Mouse (Mus musculus) ES-E14 (cell line): ENCODE data around the gene Agap3. TPM values are rescaled to one million over a fixed set of nuclear protein-coding genes. Genes with fewer than 3 reads are reported as not detected.

Experiments
- DNase-seq: peaks from one replicate; pipeline ENCODE4 v3.0.0-alpha.2; 2013; ENCODE audit warnings: low read depth, low spot score
- H3K27ac ChIP-seq: 2 replicates; pipeline ENCODE4 v1.5.1; 2012; ENCODE audit warnings: low read depth, mild to moderate bottlenecking, low read length, moderate library complexity, mixed read lengths; ENCODE audit not compliant: poor library complexity, insufficient read depth, severe bottlenecking
- H3K36me3 ChIP-seq: 2 replicates; pipeline ENCODE4 v1.6.1; 2012; ENCODE audit warnings: mild to moderate bottlenecking, low read length, moderate library complexity, mixed read lengths; ENCODE audit not compliant: control insufficient read depth, poor library complexity, insufficient read depth, severe bottlenecking
- H3K4me1 ChIP-seq, 2 experiments: fragments of 150-350 bp in 1 of 2; sonication (generic) in 1 of 2; 2 replicates each; pipeline ENCODE4 v1.6.1; 2012; ENCODE audit warnings: low read length in 2 of 2, mild to moderate bottlenecking in 1 of 2, mixed read lengths in 1 of 2; ENCODE audit not compliant: control insufficient read depth in 2 of 2, insufficient read depth in 2 of 2, poor library complexity in 1 of 2
- H3K4me3 ChIP-seq, 2 experiments: fragments of 150-350 bp in 1 of 2; sonication (generic) in 1 of 2; 2 replicates each; pipeline ENCODE4 v1.5.1; 2012; ENCODE audit warnings: low read length in 2 of 2, low read depth in 1 of 2, mild to moderate bottlenecking in 1 of 2, mixed read lengths in 1 of 2; ENCODE audit not compliant: insufficient read depth in 1 of 2, poor library complexity in 1 of 2, severe bottlenecking in 1 of 2
- H3K9ac ChIP-seq: 2 replicates; pipeline ENCODE4 v1.6.1; 2012; ENCODE audit warnings: low read depth, mild to moderate bottlenecking, low read length, mixed read lengths; ENCODE audit not compliant: poor library complexity, insufficient read depth, severe bottlenecking
- H3K9me3 ChIP-seq: fragments of 150-350 bp; sonication (generic); 2 replicates; pipeline ENCODE4 v1.6.1; 2012; ENCODE audit warnings: low read depth, mild to moderate bottlenecking, low read length; ENCODE audit not compliant: control insufficient read depth, insufficient read depth
- CHD2 ChIP-seq: IDR thresholded peaks from 2 replicates; pipeline ENCODE4 v1.6.1; 2014; ENCODE audit warnings: mild to moderate bottlenecking, low read depth, low read length, inconsistent platforms
- HCFC1 ChIP-seq: IDR thresholded peaks from 2 replicates; pipeline ENCODE4 v1.6.1; 2012; ENCODE audit warnings: low read length, inconsistent platforms, borderline replicate concordance; ENCODE audit not compliant: insufficient read depth
- MAFK ChIP-seq: IDR thresholded peaks from 2 replicates; pipeline ENCODE4 v1.6.1; 2014; ENCODE audit warnings: mild to moderate bottlenecking, low read depth, low read length, inconsistent platforms; ENCODE audit not compliant: insufficient read depth
- ZC3H11A ChIP-seq: IDR thresholded peaks from 2 replicates; pipeline ENCODE4 v1.6.1; 2012; ENCODE audit warnings: low read depth, mild to moderate bottlenecking, inconsistent platforms, low read length, borderline replicate concordance
- ZNF384 ChIP-seq: IDR thresholded peaks from 2 replicates; pipeline ENCODE4 v1.6.1; 2012; ENCODE audit warnings: low read depth, low read length, inconsistent platforms
- in situ Hi-C, 2 experiments: fragments of 600-800 bp; cut with MboI; formaldehyde crosslinking; loops; one replicate each; pipeline ENCODE4 v1.15.1; 2025; ENCODE audit warnings: low sequenced_read_pairs in 2 of 2, inconsistent platforms in 1 of 2; ENCODE audit not compliant: unreplicated experiment in 2 of 2
- total RNA-seq: library from RNA; depleted of rRNA; stranded (reverse); fragments of 300-350 nt; gene quantifications from 2 replicates; pipeline ENCODE4 v1.2.3, GENCODE M21; 2012

The Agap3 gene
- total RNA-seq, 1 experiment = 51.2 TPM

GRCm38 (mm10) chr5:24521366-24521765 lies 69.4 kb downstream of the Agap3 start:
- DNase-seq = no peak
- no peak overlapping the region for H3K4me3 ChIP-seq
- H3K27ac ChIP-seq = no peak overlapping the region
- in situ Hi-C loops = loop anchor here in 1 of 2 experiments (10.0 kb wide), 1 partner anchor 57 kb away; no protein-coding TSS in a partner anchor
- no peak overlapping the region for H3K9ac ChIP-seq
- TF ChIP-seq ZC3H11A (no peak), CHD2 (no peak), ZNF384 (no peak), HCFC1 (no peak), MAFK (no peak)
- no peaks in the 10 kb centered on the region for H3K9me3 ChIP-seq
- H3K36me3 ChIP-seq = no peaks in the 10 kb centered on the region
- H3K4me1 ChIP-seq = peaks cover 6 to 9% of the 10 kb centered on the region in 2 experiments; a peak in 2 of 4 replicates

- Histone ChIP-seq H3K4me3 (no peak overlapping the region), H3K9me3 (no peaks in the 10 kb centered on the region), H3K9ac (no peak overlapping the region), H3K27ac (no peak overlapping the region), H3K4me1 (peaks cover 6 to 9% of the 10 kb centered on the region in 2 experiments; a peak in 2 of 4 replicates), H3K36me3 (no peaks in the 10 kb centered on the region)
- no peak for DNase-seq
- in situ Hi-C loops = loop anchor here in 1 of 2 experiments (10.0 kb wide), 1 partner anchor 59 kb away; no protein-coding TSS in a partner anchor
- TF ChIP-seq ZNF384 = no peak
- TF ChIP-seq ZC3H11A = no peak
- no peak for TF ChIP-seq HCFC1
- no peak for TF ChIP-seq MAFK
- TF ChIP-seq CHD2 = no peak
Measured at GRCm38 (mm10) chr5:24523806-24524205, 71.8 kb downstream of the Agap3 start.

- in situ Hi-C loops = loop anchor here in 1 of 2 experiments (10.0 kb wide), 1 partner anchor 60 kb away; no protein-coding TSS in a partner anchor
- Histone ChIP-seq H3K4me1 (peaks cover 6 to 9% of the 10 kb centered on the region in 2 experiments; a peak in 2 of 4 replicates), H3K9me3 (no peaks in the 10 kb centered on the region), H3K36me3 (no peaks in the 10 kb centered on the region), H3K9ac (no peak overlapping the region), H3K4me3 (no peak overlapping the region), H3K27ac (no peak overlapping the region)
- DNase-seq = no peak
- TF ChIP-seq CHD2 (no peak), HCFC1 (no peak), ZNF384 (no peak), ZC3H11A (no peak), MAFK (no peak)
Measured at GRCm38 (mm10) chr5:24524522-24524921, 72.5 kb downstream of the Agap3 start.

- peak overlapping the region; percentile 57 to 77 for H3K4me3 ChIP-seq
- no peaks in the 10 kb centered on the region for H3K36me3 ChIP-seq
- no peaks in the 10 kb centered on the region for H3K9me3 ChIP-seq
- H3K27ac ChIP-seq = no peak overlapping the region
- peaks cover 6 to 12% of the 10 kb centered on the region in 2 experiments; a peak in 2 of 4 replicates for H3K4me1 ChIP-seq
- no peak for DNase-seq
- peak overlapping the region; percentile 64 for H3K9ac ChIP-seq
- TF ChIP-seq MAFK = no peak
- no peak for TF ChIP-seq ZNF384
- TF ChIP-seq CHD2 = no peak
- TF ChIP-seq HCFC1 = no peak
- TF ChIP-seq ZC3H11A = no peak
- in situ Hi-C loops = loop anchor here in 1 of 2 experiments (10.0 kb wide), 1 partner anchor 61 kb away; no protein-coding TSS in a partner anchor
Measured at GRCm38 (mm10) chr5:24525360-24526189, 73.6 kb downstream of the Agap3 start.
